Mouse (Mus musculus): ENCODE results near the gene Hyal1.

DNA sequence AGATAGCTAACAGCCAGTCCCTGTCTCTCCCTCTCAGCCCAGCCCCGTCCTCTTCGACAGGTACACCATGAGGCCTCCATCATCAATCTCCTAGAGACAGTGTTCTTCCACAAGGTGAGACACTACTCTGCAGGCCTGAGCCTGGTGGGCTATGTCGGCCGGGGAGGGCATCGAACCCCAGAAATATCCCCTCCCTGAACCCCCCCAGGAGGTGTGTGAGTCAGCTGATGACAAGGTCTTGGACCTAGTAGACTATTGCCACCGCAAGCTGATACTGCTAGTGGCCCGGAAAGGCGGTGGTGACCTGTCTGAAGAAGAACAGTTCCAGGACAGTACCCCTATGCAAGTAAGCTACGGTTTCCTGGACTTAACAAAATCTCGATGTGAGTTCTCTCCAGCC, 27.9 kb upstream of the Hyal1 start:
- TF ChIP-seq POLR2A (IDR thresholded peaks at IDR 0.05; ENCODE audit: low read depth, low read length) (no peak), CTCF (IDR thresholded peaks at IDR 0.05; ENCODE audit: borderline replicate concordance, insufficient read depth, low read length) (no peak)

Measured in embryonic fibroblast, embryonic 13.5 days (primary cell).